Mouse (Mus musculus) thymus, adult 18-20 months (tissue): Measurements from ENCODE around the gene Mal.
A peak's percentile ranks its signal among the peaks of the same experiment; 100 is the strongest.
"Not testable (repeated sequence)": the region's sequence is repeated elsewhere in the genome, so short reads cannot be mapped to it uniquely, and the experiment has no call there.

Source experiments
- DNase-seq, 2 experiments: peaks; one replicate each; pipeline ENCODE4 v3.0.0; 2022; ENCODE audit warnings: mixed read lengths in 2 of 2

The Mal gene

DNA sequence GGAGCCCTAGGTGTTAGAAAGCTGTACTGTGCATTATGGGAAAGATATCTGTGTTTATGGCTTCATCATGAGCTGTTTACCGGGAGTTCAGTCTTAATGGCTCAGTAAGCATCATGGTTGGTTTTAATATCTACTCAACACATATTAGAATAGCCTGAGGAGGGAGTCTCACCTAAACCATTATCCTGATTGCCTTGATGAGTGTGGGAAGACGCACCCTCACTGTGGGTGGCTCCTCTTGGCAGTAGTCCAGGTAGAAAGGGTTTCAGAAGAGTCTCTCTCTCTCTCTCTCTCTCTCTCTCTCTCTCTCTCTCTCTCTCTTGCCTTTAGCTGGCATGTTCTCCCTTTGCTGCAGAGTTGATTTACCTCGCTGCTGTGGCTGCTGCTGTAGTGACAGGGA lies 34.4 kb downstream of the Mal start:
- DNase-seq, result no peak

DNA sequence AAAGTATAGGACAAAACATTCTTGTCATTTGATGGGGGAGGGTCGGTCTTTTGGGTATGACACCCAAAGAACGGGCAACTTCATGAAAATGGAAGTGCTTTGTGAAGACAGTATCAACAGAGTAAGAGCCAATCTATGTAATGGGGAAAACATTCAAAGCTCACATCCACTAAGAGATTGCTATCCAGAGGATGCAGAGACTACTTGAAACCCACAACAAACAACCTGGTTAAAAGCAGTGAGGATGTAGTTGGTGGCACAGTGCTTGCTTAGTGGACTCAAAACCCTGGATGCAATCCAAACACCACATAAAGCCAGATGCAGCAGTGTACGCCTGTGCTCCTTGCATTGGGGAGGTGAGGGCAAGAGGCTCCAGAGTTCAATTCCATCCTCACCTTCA lies 37.2 kb downstream of the Mal start:
- no peak for DNase-seq

DNA sequence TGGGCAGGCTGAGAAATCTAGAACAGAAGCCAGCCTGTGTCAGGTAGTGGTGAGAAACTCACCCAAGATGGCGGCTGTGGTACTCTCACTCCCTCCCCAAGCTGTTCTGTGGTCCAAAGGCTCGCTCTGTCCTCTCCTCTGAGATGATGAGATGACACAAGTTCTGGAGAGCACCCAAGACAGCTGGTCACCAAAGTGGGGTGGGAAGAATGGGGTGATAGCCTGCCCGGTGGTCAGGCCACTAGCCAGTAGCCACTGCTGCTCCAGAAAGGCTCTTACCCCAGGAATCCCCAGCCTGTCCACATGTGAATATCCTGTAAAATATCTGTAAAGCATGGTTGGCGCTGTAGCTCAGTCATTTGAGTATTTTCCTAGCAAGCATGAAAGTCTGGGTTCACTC lies 44.2 kb downstream of the Mal start:
- DNase-seq, result no peak

DNA sequence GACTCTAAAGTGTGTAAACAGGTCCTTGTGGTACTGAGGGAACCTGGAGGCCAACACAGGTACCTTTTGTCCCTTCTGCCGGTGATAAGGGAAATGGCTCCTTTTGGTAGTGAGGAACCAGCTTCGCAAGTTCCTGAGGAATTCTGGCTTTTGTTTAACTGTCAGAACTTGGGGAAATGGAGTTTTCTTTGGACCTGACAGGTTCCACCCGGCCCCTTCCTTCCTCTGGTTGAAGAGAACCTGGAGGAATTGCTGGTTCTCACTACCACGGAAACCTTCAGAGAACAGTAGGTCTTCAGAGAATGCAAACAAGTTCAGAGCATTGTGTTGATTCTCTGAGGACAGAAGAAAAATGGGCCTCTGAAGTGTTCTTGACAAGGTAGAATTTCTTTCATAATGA lies 45.1 kb downstream of the Mal start:
- no peak for DNase-seq

DNA sequence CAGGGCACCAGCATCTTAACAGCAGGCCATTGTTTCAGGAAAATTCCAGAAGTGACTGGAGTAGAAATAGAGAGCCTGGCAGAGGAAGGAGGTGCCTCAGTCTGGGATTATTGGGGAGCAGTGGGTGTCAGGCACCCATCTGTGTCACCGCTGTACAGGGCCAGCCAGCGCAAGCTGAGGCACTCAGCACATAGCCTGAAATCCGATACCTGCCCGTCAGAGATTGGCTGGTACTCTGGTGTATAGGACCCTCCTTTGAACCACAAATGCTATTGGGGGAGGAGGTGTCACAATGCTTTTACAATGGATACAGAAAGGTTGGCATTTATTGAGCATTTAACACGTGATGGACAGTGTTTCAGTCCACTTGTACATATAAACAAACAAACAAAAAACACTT lies 47.5 kb downstream of the Mal start:
- no peak for DNase-seq

DNA sequence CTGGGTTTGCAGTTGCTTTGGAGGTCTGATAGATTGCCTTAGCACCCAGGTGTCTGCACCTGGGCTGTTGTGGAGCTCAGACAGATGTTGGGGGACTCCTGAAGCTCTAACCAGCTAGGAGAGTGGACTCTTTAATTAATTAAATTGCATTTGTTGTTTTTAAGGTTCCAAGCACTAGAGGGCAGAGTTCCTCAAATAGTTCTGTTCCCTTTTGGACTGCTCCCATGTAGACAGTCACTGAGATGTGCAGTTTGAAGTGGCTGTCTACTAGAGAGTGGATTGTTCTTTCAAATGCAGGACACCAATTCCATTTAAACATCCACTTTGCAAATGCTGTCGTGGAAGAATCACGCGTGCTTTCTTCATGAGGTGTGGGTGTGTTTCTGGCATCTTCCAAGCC lies 48.3 kb downstream of the Mal start:
- no peak for DNase-seq

DNA sequence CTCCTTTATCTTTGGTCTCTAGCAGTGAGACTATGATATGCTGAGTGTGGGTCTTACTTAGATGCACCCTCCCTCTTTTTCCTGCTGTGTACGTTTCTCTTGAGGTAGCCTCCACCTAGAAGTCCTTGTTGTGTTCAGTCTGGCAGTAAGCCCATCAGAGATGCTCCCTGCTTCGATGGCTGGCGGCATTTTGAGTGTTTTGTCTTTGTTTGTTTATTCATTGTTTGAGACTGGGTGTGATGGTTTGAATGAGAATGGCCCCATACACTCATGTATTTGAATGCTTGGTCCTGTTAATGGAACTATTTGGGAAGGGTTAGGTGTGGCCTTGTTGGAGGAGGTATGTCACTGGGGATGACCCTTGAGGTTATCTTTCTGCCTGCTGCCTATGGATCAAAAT lies 51.3 kb downstream of the Mal start:
- no peak for DNase-seq

DNA sequence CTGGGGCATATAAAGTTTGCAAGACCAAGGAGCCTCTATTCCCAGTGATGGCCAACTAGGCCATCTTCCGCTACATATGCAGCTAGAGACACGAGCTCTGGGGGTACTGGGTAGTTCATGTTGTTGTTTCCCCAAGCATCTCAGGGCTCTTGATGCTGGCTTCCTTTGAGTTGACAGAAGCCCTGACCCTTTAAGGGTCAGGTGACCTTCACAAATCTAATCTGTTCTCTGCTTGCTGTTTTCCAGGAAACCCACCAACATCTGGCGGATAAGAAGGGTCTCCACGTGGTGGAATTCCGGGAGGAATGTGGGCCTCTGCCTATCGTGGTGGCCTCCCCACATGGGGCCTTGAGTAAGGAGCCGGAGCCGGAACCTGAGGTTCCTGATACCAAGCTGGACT lies 53.1 kb downstream of the Mal start:
- DNase-seq, result not testable (repeated sequence)

DNA sequence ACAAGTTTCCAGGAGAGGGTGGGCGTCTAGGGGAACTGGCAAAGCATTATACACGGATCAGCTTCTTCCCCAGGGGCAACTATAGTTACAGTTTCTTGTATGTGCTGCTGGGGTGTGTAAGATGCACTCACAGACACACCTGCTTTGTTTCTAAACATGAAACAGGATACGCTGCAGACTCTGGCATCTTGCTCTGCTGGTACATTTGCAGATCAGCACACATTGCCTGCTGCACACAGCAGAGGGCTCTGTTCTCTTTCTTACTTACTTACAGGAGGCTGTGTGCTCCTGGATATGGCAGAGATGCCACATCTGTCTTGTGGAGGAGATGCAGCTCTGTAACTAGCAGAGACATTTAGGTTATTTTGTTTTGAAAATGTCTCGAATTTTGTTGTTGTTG lies 65.7 kb downstream of the Mal start:
- peak; percentile 10 to 42 for DNase-seq

DNA sequence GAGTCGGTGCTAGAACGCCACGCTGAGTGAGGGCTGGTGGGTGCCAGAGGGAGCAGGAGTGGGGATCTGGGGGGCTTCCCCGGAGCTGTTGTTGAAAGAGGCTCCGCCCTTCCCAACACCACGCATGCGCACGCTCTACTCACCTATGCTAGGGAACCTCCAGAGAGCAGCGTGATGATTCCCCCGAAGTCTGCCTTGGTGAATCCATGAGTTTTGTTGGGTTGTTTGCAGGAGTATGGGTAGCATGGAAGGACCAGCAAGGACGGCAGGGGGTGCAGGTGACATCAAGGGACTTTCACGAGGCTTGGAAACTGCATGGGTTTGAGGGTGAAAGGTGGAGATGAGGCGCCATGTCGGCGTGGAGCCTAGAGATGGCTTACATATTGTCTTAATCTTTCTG lies 66.3 kb downstream of the Mal start:
- peak; percentile 35 to 37 for DNase-seq

DNA sequence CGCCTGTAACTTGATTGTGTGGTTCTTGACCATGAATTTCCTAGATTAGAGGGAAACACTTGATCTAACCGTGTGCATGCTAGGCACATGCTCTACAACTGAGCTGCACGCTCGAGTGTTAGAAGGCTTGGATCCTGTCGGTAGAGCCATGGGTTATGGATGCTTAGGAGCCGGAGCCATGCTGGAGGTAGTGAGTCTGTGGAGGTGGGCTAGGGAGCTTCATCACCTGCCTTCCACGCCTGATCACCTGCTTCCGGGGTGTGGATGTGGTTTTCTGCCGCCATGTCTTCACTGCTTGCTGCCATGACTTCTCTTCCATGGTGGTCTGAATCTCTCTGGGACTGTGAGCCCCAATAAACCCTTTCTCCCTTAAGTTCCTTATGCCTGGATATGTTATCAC lies 67.6 kb downstream of the Mal start:
- DNase-seq, result no peak

DNA sequence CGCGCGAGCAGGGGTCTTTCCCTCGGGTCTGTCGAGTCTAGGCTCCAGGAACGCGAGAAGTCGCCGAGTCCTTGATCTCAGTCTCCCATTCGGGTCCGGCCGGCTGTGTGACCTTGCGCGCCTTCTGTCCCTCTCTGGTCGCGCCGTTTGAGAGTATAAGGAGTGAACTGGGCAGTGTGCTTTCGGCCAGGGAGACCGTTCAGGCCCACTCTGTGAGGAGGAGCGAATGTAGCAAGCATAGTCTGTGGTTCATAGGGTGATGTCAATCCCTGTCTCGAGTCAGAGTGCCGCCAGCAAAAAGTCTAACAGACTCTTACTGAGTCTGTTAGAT lies 69.0 kb downstream of the Mal start:
- DNase-seq, result no peak

DNA sequence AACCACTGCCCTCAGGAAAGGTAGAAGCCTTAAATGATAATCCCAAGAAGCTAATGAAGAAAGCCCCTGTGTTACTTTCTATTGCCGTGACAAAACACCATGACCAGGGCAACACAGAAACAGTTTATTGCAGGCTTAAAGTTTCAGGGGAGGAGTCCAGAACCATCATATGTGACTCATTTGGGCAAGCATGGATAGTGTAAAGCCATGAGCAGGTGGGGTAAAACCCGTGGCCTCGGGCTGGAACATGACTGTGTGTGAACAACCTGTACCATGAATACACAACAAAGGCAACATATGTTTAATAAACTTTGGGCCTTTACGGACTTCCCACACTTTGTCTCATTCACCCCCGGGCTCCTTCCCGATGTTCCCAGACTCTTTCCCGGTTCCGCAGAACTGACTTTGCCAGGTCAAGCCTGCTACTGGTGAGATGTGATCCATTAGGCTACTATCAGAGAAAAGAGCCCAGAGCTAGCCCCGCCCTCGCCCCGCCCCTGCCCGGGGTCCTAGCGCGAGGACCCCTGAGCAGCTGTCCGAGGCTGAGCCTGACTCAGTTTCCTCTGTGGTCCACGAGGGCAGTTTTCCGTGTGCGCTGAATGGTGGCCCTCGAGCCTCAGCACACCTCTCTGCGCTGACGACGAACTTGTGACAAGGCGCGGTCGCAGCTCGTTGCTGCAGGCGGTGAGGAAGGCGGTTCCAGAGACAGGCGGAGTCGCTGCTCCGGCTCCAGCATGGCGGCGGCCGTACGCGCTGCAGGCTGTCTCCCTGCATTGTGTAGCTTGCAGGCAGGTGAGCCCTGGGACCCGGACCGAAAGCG lies 69.6 kb downstream of the Mal start, which contains the start of the genes Zfp661 and Mrps5:
Gene Zfp661 (minus strand): TSS at position 401 of the 820 bp plus-strand sequence.
Gene Mrps5 (plus strand): TSS at position 529 of the 820 bp plus-strand sequence.
- peak; percentile 57 to 63 for DNase-seq

DNA sequence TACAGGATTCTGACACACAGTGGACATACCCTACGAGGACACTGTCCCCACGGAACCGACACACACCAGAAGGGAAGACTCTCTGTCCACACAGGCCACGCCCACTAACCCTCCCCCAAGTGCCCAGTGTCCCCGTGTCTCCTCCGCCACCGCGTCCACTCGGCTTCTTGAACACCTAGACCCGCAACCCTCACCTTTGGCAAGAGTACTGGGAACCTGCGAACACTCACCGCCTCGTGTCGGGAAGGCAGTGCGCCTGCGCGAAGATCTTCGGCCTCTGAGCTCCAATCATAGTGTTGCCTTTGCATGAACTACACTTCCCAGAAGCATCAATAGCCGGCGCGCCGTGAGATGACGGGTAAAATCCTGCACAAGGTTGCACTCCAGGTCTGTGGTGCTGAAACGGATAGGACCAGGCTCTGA lies 72.0 kb downstream of the Mal start:
- DNase-seq, result peak; percentile 88 to 91
